Mouse (Mus musculus) 3134 (cell line): ENCODE data around the gene Obscn.

Experiments used
- DNase-seq: peaks from one replicate; pipeline ENCODE4 v3.0.0-alpha.2; 2011; ENCODE audit warnings: low spot score; ENCODE audit not compliant: insufficient read length; ENCODE audit errors: extremely low read depth

Gene Obscn

DNA sequence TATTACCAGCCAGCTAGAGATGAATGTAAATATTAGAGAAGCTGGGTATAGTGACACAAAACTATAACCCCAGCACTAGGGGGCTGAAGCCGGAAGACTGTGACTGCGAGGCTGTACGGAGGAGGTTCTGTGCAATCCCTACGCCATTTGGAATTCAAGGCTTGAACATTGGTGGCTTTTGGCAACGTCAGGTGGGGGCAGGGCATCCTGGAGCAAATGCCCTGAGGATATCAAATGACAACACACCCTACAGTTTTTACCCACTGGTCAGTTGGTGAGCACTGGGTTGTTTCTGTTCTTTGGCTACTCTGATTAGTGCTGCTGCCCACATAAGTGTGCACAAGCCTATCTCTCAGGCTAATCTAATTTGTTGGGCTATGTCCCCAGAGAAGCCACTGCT, 6.8 kb upstream of the Obscn start:
- no peak for DNase-seq

DNA sequence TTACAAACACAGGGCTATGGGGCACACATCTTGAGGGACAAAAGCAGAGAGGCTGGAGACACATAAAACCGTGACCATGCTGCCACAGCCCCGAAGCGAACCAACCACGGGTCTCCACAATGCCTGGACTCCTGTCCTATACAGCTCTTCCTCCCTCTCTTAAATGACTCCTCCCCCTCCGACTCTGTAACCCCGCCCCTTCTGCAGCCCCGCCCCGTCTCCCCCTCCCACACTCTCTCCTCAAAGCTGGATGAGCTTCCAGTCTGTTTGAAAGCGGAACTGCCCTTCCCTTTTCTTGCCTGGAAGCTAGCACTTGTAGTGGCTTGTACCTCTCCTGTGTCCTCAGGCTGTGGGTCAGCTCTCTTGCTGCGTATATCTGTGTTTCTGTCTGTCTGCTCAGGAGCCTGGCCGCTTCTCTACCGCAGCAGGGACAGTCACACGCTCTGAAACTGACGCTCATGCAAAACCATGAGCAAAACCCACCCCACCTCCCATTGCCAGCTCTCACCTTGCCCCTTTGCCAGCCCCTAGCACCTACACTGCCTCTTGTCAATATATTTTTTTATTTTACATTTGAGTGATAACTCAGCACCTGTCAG, 5.7 kb upstream of the Obscn start:
- no peak for DNase-seq

DNA sequence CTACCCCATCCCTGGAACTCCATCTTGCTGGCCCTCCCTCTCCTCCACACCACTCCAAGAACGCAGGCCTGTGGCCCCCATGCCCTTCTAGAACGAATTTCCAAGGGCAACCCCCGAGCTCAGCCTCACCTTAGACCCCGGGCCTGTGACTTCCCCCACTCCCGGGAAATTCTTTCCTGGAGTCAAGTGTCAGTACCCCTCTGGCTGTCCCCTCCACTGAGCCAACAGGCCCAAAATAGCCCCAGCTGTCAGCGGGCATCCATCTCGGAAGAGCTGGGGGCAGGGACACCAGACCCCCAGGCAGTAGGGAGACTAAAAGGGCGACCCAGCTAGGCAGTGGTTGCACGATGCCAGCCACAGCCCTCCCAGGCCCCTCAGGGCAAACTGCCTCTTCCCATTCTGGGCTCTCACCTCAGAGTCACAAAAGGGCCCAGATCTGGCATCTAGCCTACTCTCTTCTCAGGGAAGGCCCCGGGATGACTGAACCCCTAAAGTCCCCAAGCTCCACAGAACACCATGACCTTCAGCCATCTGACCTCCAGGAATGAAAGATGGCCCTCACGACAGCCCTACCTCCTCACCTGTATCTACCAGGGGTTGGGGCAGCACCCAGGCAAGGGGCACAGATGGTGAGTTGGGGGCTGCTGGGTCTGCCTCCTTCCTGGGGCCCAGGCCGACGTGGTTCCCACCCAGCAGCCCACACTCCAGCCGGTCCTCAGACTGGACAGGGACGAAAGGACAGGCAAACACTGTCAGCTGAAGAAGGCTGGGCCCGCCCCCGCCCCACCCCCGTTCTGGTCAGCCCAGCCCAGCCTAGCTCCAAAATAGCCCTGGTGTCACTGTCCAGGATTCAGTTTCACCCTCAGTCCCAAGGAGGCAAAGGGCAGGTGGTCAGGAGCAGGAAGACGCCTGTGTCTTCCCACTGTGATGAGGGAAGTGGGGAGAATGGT, 2.6 kb upstream of the Obscn start:
- DNase-seq: no peak

DNA sequence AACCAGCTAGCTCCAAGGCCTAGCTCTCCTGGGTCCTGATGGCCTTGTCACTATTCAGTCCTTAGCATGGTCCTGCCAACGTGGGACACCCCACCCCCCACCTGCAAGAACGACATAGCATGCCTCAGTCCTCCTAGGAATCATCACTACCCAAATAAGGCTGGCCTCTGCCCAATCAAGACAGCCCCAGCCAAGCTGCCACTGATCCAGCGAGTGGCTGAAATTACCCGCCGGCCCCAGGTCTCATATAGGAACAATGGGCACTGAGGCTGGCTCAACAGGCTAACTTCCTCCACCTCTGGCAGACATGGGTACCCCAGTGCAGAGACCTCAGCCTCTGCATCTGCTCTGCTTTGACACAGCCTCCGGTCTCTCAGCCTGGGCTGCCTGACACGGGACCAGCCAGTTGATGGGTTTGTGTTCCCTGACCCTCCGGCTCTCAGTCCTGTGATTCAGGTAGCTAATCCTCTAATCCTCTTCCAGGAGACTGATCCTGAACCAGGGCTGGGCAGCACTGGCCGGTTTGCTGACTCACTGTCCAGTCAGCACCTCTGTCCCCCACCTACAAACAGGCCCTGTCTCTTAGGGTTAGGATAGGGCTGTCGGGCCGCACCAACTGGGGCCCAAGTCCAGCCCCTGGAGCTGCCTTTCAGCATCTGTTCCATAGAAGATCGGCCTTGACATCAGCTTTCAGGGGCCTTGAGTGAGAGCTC, 948 bp upstream of the Obscn start:
- no peak for DNase-seq

DNA sequence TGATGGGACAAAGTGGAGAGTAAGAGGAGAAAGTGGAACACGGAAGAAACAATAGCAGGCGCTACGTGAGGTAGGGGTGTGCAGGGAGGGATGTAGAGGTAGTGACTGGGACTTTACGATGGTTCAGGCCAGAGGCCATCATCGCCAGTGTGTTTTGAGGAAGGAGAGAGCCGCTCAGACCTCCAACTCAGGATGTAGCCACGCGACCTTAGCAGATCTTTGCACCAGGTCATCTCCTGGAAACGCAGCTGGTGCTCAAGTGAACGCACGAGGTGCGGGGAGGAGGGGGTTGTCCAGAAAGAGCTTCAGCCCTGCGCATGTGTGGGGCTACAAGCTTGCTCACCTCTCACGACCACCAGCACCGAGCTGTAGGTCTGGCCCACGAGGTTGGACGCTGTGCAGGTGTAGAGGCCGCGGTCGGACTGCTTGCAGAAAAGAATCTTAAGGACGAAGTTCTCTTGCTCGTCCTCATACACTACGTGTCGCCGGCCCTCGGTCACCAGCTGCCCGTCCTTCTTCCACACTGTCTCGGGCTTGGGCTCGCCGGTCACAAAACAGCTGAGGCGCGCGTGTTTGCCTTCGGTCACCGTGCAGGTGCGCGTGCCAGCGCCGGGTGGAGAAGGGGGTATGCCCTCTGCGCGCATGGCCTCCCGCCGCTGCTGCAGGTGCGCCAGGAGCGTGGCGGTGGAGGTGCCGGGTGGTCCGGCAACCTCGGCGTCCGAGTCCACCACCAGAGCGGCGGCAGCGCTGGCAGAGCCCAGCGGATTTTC, 966 bp downstream of the Obscn start:
- no peak for DNase-seq

DNA sequence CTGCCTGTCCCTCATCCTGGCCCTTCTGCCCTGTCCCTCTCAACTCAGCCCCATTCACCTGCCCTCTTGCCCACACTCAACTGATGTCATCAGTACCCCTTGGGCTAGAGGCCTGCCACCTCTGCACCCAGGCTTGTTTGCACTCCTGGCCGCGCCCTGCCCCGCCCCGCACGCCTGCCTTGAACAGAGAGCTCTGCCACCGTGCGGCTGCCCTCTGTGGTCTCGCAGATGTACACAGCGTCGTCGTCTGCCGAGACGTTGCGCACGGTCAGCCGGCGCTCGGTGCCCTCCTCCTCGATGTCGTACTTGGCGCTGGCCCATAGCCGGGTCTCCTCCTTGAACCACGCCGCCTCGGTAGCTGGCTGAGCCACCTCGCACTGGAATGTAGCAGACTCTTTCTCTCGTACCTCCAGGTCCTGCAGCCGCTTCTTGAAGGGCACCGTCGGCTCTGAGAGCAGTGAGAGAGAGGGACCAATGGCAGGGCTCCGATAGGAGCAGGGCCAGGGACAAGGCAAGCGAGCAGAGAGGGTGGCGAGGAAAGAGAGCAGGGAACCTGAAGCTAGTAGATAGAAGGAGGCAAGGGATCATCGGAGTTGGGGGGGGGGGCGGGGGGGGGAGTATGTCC, 1.7 kb downstream of the Obscn start:
- DNase-seq: no peak

DNA sequence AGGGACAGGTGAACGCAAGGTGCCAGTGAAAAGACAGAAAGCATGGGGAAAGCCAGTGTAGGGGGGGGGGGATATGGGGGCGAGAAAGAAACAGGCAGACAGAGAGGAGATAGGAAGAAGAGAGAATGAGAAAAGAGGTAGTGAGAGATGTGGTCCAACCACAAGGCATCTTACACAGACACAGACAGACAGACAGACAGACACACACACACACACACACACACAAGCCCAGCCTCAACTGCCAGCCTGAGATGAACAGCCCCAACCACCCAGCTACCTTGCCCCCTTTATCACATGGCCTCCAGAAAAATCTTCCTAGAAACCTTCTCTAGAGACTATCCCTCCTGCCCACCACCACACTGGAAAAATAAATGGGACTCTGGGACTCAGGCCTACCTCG, 4.1 kb downstream of the Obscn start:
- DNase-seq: no peak

DNA sequence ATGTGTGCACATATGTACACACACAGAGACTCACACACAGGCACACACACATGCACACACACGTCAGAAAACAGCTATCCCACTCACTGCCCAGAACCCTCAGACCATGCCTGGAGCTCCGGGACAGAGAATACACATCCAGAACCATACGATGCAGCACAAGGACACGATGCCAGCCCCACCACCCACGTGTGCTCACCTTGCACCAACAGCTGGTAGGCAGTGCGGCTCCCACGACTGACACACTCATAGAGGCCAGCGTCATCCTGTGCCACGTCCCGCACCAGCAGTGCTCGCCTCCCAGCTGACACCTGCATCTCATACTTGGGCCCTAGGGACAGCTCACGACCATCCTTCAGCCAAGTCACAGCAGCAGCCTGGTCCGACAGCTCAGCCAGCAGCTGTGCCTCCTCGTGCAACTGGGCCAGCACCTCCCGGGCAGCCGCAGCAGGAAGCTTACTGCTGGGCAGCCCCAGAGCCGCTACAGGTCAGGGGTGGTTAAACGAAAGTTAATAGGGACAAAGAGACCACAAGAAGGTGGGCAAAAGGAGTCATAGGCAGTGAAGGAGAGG, 4.8 kb downstream of the Obscn start:
- DNase-seq: no peak

DNA sequence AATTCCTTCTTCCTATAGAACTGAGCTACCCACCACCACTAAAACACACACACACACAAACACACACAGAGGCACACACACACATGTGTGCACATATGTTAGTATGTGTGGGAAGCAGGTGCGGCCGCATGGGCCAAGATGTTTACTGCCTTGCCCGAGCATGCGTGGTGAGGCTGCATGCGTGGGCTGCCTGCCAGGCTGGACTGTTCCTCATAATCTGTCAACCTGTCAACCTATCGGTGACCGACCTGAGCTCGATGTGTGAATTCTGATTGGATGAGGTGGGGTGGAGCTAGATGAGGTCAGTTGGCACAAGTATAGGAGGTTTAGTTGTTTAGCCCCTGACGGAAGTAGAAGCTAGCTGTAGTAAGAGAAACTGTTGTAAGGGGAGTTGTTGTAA, 5.4 kb downstream of the Obscn start:
- DNase-seq: no peak

DNA sequence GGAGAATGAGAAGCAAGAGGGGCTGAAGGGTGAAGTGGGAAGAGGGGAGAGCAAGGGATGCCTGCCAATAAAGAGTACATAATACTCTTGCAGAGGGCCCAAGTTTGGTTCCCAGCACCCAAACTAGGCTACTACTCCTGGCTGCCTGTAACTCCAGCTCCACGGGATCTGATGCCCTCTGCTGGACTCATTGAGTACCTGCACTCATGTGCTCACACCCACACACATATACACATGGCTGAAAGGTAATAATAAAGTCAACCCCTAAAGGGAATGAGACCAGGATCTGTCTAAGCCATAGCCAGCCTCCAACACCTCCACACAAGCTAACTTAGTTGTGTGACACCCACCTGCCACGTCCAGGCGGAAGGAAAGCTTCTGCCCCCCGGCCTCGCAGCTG, 30.3 kb downstream of the Obscn start:
- no peak for DNase-seq

DNA sequence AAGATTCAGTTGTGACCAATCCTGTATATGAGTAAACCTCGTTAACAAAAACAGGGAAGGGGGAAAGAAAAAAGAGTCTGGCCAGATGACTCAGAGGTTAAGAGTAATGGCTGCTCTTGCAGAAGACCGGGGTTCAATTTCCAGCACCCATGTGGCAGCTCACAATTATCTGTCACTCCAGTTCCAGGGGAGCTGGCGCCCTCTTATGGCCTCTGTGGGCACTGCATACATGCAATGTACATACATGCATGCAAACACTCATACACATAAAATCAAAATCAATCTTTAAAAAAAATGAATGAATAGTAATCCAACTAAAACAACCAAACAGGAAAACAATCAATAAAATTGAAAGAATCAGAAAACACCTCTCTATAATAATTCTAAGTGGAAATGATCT, 33.9 kb downstream of the Obscn start:
- DNase-seq: no peak

DNA sequence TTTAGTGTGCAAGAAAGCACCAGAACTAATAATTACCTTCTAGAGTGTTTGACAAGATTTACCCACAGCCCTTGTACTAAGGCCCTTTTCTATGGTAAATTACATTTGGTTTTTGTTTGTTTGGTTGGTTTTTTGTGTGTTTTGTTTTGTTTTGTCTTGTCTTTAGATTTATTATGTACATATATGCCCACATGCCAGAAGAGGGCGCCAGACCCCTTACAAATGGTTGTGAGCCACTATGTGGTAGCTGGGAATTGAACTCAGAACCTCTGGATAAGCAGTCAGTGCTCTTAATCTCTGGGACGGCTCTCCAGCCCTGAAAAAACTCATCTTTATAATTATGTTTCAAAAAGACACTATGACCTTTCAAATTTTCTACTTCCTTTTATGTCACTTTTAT, 37.9 kb downstream of the Obscn start:
- DNase-seq: no peak

DNA sequence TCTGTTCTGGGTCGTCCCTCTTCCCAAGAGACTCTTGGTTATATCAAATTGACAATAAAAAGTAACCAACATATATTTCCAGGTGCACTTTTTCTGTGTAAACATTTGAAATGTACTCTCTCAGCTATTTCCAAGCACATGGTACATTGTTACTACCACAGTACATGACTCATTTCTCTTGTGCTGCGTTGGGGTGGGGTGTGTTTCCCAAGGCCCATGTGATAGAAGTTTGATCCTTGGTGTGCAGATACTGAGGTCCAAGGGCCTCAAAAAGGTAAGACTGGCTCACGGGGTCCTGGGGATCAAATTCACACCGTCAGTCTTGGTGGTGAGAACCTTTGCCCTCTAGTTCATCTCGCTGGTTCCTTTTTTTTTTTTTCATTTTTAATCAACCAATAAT, 38.4 kb downstream of the Obscn start:
- no peak for DNase-seq

DNA sequence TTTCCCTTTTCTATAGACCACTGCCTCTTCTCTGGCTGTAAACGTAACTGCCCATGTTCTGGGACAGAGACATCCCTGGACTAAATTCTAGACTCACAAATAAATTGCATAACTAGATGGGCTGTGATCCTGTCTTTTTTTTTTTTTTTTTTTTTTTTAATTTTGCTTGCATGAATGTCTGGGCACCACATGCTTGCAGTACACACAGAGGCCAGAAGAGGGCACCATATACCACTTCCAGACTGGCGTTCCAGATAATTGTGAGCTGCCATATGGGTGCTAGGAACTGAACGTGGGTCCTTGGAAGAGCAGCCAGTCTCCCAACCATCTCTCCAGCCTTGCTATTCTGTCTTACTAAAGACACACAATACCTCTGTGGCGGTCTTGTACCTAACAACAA, 42.0 kb downstream of the Obscn start:
- no peak for DNase-seq

DNA sequence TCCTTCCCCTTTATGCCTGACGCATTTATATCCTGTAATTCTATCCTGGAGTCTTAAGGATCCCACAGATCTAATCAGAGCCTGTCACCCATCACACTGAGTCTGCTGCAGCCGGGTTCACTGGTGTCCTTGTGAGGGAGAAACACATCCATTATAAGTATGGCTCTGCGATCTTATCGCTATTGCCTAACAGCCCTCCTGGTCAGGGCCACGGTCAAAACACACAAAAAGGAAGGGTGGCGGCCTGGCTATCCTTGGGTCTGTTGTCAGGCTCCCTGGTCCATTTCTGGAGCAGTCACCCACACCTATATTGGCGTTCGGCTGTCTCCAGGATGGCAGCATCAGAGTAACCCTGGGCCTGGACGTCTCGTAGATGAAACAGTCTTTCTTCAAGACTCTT, 48.6 kb downstream of the Obscn start:
- no peak for DNase-seq

DNA sequence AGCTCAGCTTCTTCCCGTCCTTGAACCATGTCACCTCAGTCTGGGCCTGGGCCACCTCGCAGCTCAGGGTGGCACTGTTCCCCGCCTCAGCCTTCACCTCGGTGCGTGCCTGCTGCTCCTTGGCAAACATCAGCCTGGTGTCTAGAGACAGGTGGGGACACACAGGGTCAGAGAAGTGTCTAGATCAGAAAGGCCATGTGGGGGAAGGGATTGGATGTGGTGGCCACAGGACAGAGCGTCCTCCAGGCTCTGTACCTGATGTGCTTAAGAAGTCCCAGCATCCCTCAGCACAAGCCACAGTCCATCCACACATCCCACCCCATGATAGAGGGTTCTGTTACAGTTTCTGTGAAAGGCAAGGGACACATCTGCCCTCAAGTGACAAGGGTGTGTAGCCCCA, 51.0 kb downstream of the Obscn start:
- no peak for DNase-seq

DNA sequence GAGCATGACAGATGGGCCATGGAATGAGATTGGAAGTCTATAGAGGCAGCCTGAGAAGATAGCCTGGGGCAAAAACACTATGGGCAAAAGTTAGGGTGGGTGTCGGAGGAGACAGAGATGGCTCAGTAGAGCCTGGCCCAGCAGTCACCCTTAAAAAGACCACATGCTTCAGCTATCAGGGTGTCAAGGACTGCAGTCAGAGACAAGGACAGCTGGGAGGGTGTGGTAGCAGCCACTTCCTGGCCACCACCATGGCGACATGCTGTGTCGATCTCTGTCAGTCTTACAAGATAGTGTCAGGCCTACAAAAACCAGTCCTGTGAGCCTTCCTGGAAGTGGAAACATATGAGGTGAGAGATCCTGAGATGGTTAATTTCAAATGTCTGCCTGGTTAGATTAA, 53.1 kb downstream of the Obscn start:
- no peak for DNase-seq

DNA sequence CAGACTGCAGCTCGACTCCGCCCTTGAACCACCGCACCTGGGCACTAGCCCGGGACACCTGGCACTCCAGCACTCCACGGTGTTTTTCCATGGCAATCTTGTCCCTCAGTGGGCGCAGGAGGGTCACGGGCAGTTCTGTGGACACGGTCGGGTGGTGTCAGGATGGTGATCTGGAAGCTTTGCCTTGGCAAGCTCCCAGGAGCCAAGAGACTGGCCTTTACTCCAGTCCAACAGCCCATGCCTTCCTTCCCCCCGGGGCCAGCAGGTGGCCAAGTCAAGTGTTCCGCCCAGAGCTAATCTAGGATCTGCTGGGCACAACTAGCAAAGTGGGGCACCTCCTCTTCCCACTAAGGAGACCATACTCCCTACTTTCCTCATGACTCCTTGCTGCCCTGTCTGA, 57.9 kb downstream of the Obscn start:
- DNase-seq: no peak

DNA sequence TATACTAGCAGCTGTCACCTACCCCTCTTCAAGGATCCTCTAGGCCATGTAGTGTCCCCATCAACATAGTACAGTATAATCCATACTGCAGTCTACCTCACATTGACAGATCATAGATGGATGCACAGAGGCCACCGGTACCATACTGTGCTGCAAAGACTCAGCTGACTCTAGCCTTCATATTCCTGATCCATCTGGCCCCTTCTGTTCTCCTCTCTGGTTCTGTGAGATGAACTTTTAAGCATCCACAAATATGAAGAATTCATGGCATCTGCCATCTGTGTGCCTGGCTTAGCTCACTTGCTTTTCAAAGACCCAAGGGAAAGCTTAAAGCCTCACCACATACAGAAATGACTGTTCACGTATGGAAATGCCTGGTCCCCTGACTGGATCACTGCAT, 65.9 kb downstream of the Obscn start:
- DNase-seq: no peak

DNA sequence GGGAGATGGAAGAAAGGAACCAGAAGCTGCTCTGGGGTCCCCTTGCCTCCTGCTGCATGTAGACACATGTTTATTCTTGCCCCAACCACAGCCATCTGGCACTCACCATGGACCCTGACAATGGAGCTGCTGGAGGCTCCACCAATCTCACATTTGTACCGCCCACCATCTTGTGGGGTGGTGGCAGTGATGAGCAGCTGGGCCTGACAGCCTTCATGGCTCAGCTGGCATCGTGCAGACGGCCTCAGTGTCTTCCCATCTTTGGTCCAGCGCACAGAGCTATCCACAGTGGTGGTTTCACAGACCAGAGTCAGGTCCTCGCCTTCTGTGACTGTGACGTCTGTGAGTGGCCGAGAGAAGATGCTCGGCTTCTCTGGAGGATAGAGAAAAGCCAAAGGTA, 67.3 kb downstream of the Obscn start:
- DNase-seq: no peak
